Mouse (Mus musculus) G1E (cell line): ENCODE measurements around the gene Gpr84.

Experiments
- CTCF ChIP-seq: IDR thresholded peaks from 2 replicates; pipeline ENCODE4 v1.5.1; 2012; ENCODE audit warnings: low read depth, low read length, inconsistent platforms, mixed read lengths
- GATA1 ChIP-seq: IDR thresholded peaks from 2 replicates; pipeline ENCODE4 v1.6.1; 2012; ENCODE audit warnings: borderline replicate concordance, low read length, inconsistent platforms, mixed read lengths
- POLR2AphosphoS5 ChIP-seq: IDR thresholded peaks from 2 replicates; pipeline ENCODE4 v1.6.1; 2012; ENCODE audit warnings: low read depth, low read length, inconsistent platforms; ENCODE audit not compliant: insufficient replicate concordance

DNA sequence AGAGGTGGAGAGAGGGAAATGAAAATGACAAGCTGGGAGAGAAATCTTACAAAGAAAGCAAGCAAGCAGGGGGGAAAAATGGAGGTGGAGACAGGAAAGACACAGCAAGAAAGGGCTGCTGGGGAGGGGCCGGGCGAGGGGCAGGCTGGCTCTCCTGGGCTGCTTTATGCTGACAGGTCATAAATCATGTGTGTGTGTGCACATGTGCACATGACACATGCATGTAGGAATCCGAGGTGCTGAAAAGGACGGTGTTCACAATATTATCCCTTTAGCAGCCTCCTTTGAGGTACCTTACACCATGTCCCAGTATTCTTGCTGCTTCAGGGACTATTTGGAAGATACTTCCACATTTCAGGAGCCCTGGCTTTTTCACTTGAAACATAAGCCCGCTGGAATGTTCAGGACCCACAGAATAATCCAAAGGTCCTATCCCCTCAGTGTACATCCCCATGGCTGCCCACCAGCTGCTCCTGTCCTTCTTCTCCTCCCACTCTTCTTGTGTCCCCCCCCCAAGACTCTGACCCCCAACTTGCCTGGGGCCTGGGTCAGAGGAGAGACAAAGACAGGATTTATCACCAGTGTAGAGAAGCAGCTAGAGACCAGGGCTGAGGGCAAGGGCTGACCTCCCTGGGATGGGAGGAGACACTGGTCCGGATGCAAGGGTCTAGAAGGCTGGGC, 7.9 kb downstream of the Gpr84 start:
- TF ChIP-seq CTCF: no peak
- no peak for TF ChIP-seq GATA1
- TF ChIP-seq POLR2AphosphoS5: no peak
